Mouse (Mus musculus) intestine, embryonic 15.5 days (tissue): Measurements from ENCODE around the gene Chchd6. TPM values are rescaled to one million over a fixed set of nuclear protein-coding genes. Genes with fewer than 3 reads are reported as not detected.
A peak's percentile ranks its signal among the peaks of the same experiment; 100 is the strongest.

ENCODE experiments used
- ATAC-seq: fragments of 200-750 bp; cut with Nextera tagmentation; 2 replicates; pipeline ENCODE4 v1.8.0; 2017; ENCODE audit warnings: moderate TSS enrichment, moderate library complexity
- H3K27ac ChIP-seq: fragments of 300-500 bp; sonication (generic); 2 replicates; pipeline ENCODE4 v1.5.1; 2015; ENCODE audit warnings: mild to moderate bottlenecking, inconsistent platforms
- H3K27me3 ChIP-seq: fragments of 300-500 bp; sonication (generic); replicated peaks from 2 replicates; pipeline ENCODE4 v1.6.1; 2015; ENCODE audit warnings: inconsistent platforms
- H3K36me3 ChIP-seq: fragments of 300-500 bp; sonication (generic); 2 replicates; pipeline ENCODE4 v1.6.1; 2015; ENCODE audit warnings: inconsistent platforms
- H3K4me1 ChIP-seq: fragments of 300-500 bp; sonication (generic); replicated peaks from 2 replicates; pipeline ENCODE4 v1.6.1; 2015; ENCODE audit warnings: inconsistent platforms
- H3K4me2 ChIP-seq: fragments of 300-500 bp; sonication (generic); replicated peaks from 2 replicates; pipeline ENCODE4 v1.6.1; 2015; ENCODE audit warnings: mild to moderate bottlenecking, inconsistent platforms
- H3K4me3 ChIP-seq: fragments of 300-500 bp; sonication (generic); replicated peaks from 2 replicates; pipeline ENCODE4 v1.5.1; 2015; ENCODE audit warnings: inconsistent platforms
- H3K9ac ChIP-seq: fragments of 300-500 bp; sonication (generic); 2 replicates; pipeline ENCODE4 v1.6.1; 2015; ENCODE audit warnings: inconsistent platforms
- H3K9me3 ChIP-seq: fragments of 300-500 bp; sonication (generic); 2 replicates; pipeline ENCODE4 v1.6.1; 2016; ENCODE audit warnings: inconsistent platforms
- WGBS: fragments of 180-500 bp; shearing (Covaris S2); methylation state at CpG from one replicate; pipeline ENCODE4 v1.1.7; 2015; 5-methylcytosine and 5-hydroxymethylcytosine counted together
- polyA plus RNA-seq: library from polyadenylated mRNA; unstranded; fragments of >200 nt; fragmentation: Nextera tagmentation; extraction: Ambion mirVana; gene quantifications from 2 replicates; pipeline ENCODE4 v1.2.1, GENCODE M21; 2015

Chchd6 gene
- polyA plus RNA-seq, 1 experiment from 2014 or later = 40.6 TPM

- H3K9ac ChIP-seq = no peak overlapping the region
- H3K4me1 ChIP-seq = peaks cover 2% of the 10 kb centered on the region; the same call in 1 of the 2 replicates
- 57% methylated on average over 2 of the region's 2 CpGs for WGBS
- no peak overlapping the region for H3K27ac ChIP-seq
- no peak overlapping the region for H3K4me3 ChIP-seq
- no peak overlapping the region for H3K4me2 ChIP-seq
- H3K36me3 ChIP-seq = no peaks in the 10 kb centered on the region
- no peaks in the 10 kb centered on the region for H3K9me3 ChIP-seq
- ATAC-seq = no peak
- H3K27me3 ChIP-seq = no peaks in the 10 kb centered on the region
Observed at GRCm38 (mm10) chr6:89457601-89458000, 137.9 kb downstream of the Chchd6 start.

DNA sequence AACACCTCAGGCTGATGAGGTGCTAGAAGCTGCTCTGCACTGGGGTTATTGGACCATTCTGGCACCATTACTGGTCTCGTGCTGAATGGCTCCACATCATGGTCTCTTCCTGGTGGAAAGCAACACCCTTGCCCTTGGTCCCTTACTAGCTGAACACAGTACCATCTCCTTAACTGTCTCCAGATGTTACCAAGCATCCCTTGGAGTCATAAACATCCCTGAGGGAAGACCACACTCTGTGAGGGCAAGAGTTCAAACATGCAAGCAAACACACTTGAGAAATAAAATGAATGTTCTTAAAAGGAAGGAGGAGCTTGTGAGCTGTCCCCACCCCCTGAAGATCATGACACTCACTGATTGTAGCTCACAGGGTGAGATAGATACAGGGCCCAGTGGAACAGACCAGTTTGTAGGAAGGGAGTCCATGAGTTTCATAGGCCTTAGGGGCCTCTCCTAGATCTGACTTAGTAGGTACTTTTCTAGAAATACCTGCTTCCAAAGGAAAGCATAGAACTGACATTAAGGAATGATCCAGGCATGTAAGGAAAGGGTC, 139.0 kb downstream of the Chchd6 start:
- Histone ChIP-seq H3K9ac (no peak overlapping the region), H3K27me3 (no peaks in the 10 kb centered on the region), H3K4me2 (no peak overlapping the region), H3K4me3 (no peak overlapping the region), H3K4me1 (peaks cover 2% of the 10 kb centered on the region; the same call in 1 of the 2 replicates), H3K9me3 (no peaks in the 10 kb centered on the region), H3K36me3 (no peaks in the 10 kb centered on the region), H3K27ac (no peak overlapping the region)
- peak; percentile 59 for ATAC-seq
- WGBS = 55% methylated on average over 1 of the region's 1 CpGs

DNA sequence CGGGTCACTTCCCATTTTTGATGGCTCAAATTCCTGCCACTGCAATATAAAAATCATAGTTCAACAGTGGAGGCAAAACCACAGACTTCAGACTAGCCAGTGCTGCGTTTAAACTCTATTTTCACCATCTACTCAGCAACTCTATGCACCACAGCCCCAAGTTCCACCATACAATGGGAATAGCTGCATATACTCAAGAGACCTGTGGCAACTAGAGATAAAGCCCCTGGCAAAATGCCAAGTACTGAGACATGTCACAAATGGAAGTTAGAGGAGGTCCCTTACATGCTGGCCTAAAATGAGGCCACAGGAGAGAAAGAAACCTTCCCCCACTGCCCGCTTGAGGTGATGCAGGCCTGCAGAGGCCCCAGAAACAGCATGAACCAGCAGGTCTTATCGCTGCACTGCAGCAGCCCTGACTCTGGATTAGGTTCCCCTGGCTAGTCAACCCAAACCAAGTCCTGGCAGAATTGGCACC, 139.9 kb downstream of the Chchd6 start:
- Histone ChIP-seq H3K4me3 (no peak overlapping the region), H3K4me1 (peaks cover 2% of the 10 kb centered on the region; the same call in 1 of the 2 replicates), H3K4me2 (no peak overlapping the region), H3K27me3 (no peaks in the 10 kb centered on the region), H3K36me3 (no peaks in the 10 kb centered on the region), H3K9ac (no peak overlapping the region), H3K9me3 (no peaks in the 10 kb centered on the region), H3K27ac (no peak overlapping the region)
- peak; percentile 47; the same call in 1 of the 2 replicates for ATAC-seq
- WGBS = 75% methylated on average over 4 of the region's 4 CpGs

DNA sequence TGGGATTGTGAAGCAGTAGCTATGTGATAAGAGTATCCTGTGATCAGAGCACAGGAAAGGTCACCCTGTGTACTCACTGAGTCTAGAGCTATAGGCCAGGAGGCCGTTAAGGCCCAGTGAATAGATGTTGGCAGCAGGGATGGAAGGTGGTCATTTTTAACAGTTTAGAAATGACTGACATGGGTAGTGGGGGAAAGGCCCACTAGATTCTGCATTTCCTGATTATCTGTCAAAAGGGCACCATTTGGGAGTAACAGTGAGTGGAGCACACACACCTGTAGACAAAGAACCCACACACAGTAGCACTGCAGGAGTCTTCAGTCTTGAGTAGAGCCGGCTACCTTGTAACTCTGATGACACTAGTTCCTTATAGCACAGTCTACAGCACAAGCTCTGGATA, 141.0 kb downstream of the Chchd6 start:
- H3K4me1 ChIP-seq = peaks cover 2% of the 10 kb centered on the region; the same call in 1 of the 2 replicates
- no peak overlapping the region for H3K27ac ChIP-seq
- no peak overlapping the region for H3K4me2 ChIP-seq
- 90% methylated on average over 2 of the region's 2 CpGs for WGBS
- no peaks in the 10 kb centered on the region for H3K9me3 ChIP-seq
- no peak overlapping the region for H3K9ac ChIP-seq
- no peak overlapping the region for H3K4me3 ChIP-seq
- ATAC-seq = no peak
- H3K36me3 ChIP-seq = no peaks in the 10 kb centered on the region
- H3K27me3 ChIP-seq = no peaks in the 10 kb centered on the region

GRCm38 (mm10) chr6:89452976-89453674, 142.3 kb downstream of the Chchd6 start:
- no peaks in the 10 kb centered on the region for H3K27me3 ChIP-seq
- 51% methylated on average over 7 of the region's 7 CpGs for WGBS
- peaks cover 2% of the 10 kb centered on the region; the same call in 1 of the 2 replicates for H3K4me1 ChIP-seq
- no peak overlapping the region for H3K27ac ChIP-seq
- ATAC-seq = no peak
- no peak overlapping the region for H3K4me2 ChIP-seq
- H3K36me3 ChIP-seq = no peaks in the 10 kb centered on the region
- H3K9me3 ChIP-seq = no peaks in the 10 kb centered on the region
- no peak overlapping the region for H3K9ac ChIP-seq
- H3K4me3 ChIP-seq = no peak overlapping the region

DNA sequence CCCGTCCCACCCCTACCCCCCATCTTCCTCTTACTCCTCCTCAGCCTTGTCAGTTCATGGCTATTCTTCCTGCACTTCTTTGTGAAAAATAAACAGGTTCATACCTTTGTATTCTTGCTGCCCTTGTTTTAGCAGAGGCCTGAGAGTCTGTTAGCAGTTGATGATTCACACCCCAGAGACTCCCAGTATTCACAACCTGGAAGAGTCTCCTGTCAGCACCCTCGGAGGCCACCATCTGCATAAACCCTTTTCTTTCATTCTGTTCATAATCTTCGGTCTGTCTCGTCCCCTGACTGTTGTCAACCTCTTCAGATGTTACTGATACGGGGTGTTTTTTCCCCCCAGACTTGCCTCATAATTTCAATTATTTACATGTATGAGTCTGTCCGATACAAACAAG, 143.1 kb downstream of the Chchd6 start:
- no peak overlapping the region for H3K4me2 ChIP-seq
- no peak overlapping the region for H3K9ac ChIP-seq
- no peaks in the 10 kb centered on the region for H3K36me3 ChIP-seq
- H3K27ac ChIP-seq = no peak overlapping the region
- H3K4me1 ChIP-seq = peaks cover 2% of the 10 kb centered on the region; the same call in 1 of the 2 replicates
- H3K27me3 ChIP-seq = no peaks in the 10 kb centered on the region
- no peak overlapping the region for H3K4me3 ChIP-seq
- no peak for ATAC-seq
- 78% methylated on average over 6 of the region's 6 CpGs for WGBS
- H3K9me3 ChIP-seq = no peaks in the 10 kb centered on the region

- H3K4me3 ChIP-seq = no peak overlapping the region
- no peaks in the 10 kb centered on the region for H3K9me3 ChIP-seq
- ATAC-seq = no peak
- H3K36me3 ChIP-seq = no peaks in the 10 kb centered on the region
- H3K4me1 ChIP-seq = 0 out of 2 replicates have a peak, but pooled peaks cover 3% of the 10 kb centered on the region
- 52% methylated on average over 3 of the region's 3 CpGs for WGBS
- no peak overlapping the region for H3K27ac ChIP-seq
- no peak overlapping the region for H3K9ac ChIP-seq
- H3K4me2 ChIP-seq = no peak overlapping the region
- no peaks in the 10 kb centered on the region for H3K27me3 ChIP-seq
Observed at GRCm38 (mm10) chr6:89448736-89449135, 146.7 kb downstream of the Chchd6 start.

GRCm38 (mm10) chr6:89440671-89441070, 154.8 kb downstream of the Chchd6 start:
- ATAC-seq = no peak
- no peaks in the 10 kb centered on the region for H3K36me3 ChIP-seq
- H3K9ac ChIP-seq = no peak overlapping the region
- no peaks in the 10 kb centered on the region for H3K27me3 ChIP-seq
- H3K4me2 ChIP-seq = no peak overlapping the region
- 0 out of 2 replicates have a peak, but pooled peaks cover under 1% of the 10 kb centered on the region for H3K4me1 ChIP-seq
- no peaks in the 10 kb centered on the region for H3K9me3 ChIP-seq
- H3K4me3 ChIP-seq = no peak overlapping the region
- WGBS = 95% methylated on average over 4 of the region's 4 CpGs
- no peak overlapping the region for H3K27ac ChIP-seq

DNA sequence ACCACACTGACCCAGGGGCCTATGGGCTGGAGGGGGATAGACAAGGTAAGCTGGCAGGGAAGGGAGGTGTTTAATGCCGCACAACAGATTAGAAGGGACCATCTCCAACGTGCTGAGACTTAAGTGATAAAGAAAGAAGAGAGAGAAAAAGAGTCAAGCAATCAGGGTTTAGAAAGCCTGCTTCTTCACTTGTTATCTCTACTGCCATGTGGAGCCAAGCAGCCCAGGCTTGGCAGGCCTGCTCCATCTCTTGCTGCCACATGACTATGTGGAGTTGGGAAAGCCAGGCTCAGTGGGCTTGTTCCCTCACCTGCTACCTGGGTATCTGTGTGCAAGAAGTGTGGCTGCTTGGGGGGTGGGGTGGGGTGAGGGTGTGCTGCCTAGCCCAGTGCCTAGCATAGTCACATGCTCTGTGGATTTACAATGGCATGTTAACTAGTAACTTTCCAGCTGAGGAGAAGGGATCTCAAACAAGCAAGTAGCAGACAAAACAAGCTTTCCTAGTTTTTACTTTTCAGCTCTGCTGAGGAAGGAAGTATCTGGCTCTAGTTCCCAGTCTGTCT, 163.5 kb downstream of the Chchd6 start:
- Histone ChIP-seq H3K4me2 (no peak overlapping the region), H3K9me3 (no peaks in the 10 kb centered on the region), H3K27me3 (no peaks in the 10 kb centered on the region; the same call in 1 of the 2 replicates), H3K27ac (no peak overlapping the region), H3K9ac (no peak overlapping the region), H3K4me1 (0 out of 2 replicates have a peak, but pooled peaks cover 6% of the 10 kb centered on the region), H3K36me3 (no peaks in the 10 kb centered on the region), H3K4me3 (no peak overlapping the region)
- peak; percentile 60 for ATAC-seq
- 65% methylated on average over 2 of the region's 2 CpGs for WGBS

- Histone ChIP-seq H3K4me3 (no peak overlapping the region), H3K4me1 (0 out of 2 replicates have a peak, but pooled peaks cover 6% of the 10 kb centered on the region), H3K9me3 (no peaks in the 10 kb centered on the region), H3K4me2 (no peak overlapping the region), H3K27ac (no peak overlapping the region), H3K36me3 (no peaks in the 10 kb centered on the region), H3K9ac (no peak overlapping the region), H3K27me3 (no peaks in the 10 kb centered on the region; the same call in 1 of the 2 replicates)
- no peak for ATAC-seq
Observed at GRCm38 (mm10) chr6:89430749-89431148, 164.7 kb downstream of the Chchd6 start.

DNA sequence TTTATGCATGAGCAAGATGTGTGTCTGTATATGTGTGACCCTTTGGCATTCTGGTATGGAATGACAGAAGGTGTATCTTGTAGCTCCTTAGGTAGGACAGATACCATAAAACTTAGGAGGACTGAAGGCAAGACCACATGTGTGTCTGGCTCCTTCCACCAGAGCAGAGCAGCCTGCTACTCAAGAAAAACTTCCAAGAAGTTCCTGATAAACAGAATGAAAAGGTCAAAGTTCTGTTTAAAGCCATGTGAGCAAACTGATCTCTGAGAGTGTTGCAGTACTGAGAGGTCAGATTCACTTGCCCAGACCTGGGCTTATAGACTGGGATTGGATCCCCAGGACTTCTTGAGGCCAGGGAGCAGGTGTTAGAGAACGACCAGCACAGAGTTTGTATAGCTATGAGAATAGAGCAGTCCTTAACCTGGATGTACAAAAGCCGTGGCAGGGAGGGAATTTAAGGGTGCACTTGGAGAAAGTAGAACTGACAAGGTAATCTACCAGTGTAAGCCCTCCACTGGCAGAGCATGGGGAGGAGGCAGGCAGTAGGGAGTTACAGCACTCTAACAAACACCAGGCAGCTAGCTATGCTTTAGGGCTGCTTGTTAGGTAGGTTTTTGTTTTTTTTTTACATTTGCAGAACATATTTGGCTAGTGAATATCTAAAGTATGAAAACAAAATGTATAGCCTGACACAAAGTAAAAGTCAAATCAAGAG, 166.6 kb downstream of the Chchd6 start:
- peak; percentile 79 for ATAC-seq
- Histone ChIP-seq H3K4me1 (0 out of 2 replicates have a peak, but pooled peaks cover 6% of the 10 kb centered on the region), H3K36me3 (no peaks in the 10 kb centered on the region), H3K4me3 (no peak overlapping the region), H3K9ac (no peak overlapping the region), H3K9me3 (no peaks in the 10 kb centered on the region), H3K4me2 (no peak overlapping the region), H3K27ac (peak overlapping the region; percentile 23; the same call in 1 of the 2 replicates), H3K27me3 (no peaks in the 10 kb centered on the region)
- 24% methylated on average over 2 of the region's 2 CpGs for WGBS

DNA sequence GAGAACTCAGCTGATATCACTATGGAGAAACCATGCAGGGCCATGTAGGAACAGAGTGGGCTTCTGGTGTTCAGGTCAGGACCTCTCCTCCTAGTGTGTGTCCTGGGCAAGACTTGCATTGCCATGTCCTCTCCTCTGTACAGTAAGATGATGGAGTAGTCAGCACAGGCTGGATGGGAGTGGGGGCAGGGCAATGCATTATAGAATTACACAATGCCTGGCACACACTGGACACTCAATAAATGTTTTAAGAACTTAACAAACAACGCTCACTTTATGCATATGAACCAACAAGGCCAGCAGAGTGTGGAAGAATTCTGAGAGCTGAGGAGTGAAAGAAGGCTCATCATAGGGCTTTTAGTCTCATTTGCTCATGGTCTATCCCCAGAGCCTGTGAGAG, 171.0 kb downstream of the Chchd6 start:
- H3K4me1 ChIP-seq = 0 out of 2 replicates have a peak, but pooled peaks cover 4% of the 10 kb centered on the region
- no peak for ATAC-seq
- H3K27ac ChIP-seq = no peak overlapping the region
- WGBS = 84% methylated on average over 1 of the region's 1 CpGs
- no peaks in the 10 kb centered on the region for H3K36me3 ChIP-seq
- H3K4me3 ChIP-seq = no peak overlapping the region
- H3K4me2 ChIP-seq = no peak overlapping the region
- no peak overlapping the region for H3K9ac ChIP-seq
- H3K27me3 ChIP-seq = no peaks in the 10 kb centered on the region
- H3K9me3 ChIP-seq = no peaks in the 10 kb centered on the region
